Mouse (Mus musculus): ENCODE data around the gene Nme2. TPM values are rescaled to one million over a fixed set of nuclear protein-coding genes. Genes with fewer than 3 reads are reported as not detected.

The Nme2 gene
- polyA plus RNA-seq, 1 experiment, result 190 TPM

DNA sequence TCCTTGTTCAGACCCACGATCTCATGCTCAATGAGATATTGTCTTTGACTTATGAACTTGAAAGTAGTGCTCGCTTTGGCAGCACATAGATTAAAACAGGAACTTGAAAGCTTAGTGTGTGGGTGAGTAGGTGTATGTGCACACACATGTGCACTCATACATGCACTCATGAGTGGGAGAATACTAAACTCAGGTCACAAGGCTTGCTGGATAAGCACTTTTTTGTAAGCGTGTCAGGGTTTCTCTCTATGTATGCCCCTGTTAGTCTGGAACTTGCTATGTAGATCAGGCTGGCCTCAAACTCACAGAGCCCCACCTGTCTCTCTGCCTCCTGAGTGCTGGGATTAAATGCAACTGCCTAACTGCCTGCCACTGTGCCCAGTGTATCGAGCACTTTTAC, 31.0 kb upstream of the Nme2 start:
- TF ChIP-seq POLR2A (IDR thresholded peaks at IDR 0.05; ENCODE audit: borderline replicate concordance, extremely low read depth, insufficient read depth, insufficient read length, poor library complexity, severe bottlenecking), result no peak
- TF ChIP-seq CTCF (IDR thresholded peaks at IDR 0.05; ENCODE audit: borderline replicate concordance, extremely low read depth, insufficient read depth, insufficient read length), result no peak
- DNase-seq (ENCODE audit: low read depth), result no peak

DNA sequence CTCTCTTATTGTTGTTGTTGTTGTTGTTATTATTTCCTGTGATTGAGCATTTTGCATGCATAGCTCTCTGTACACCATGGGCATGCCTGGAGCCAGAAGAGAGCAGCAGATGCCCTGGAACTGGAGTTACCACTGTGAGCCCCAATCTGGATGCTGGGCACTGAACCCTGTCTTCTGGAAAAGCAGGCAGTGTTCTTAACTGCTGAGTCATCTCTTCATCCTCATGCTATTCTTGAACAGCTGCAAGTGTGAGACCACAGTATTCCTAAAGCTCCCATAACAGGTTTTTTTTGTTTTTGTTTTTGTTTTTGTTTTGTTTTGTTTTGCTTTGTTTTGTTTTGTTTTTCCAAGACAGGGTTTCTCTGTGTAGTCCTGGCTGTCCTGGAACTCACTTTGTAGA, 30.2 kb upstream of the Nme2 start:
- no peak for DNase-seq (ENCODE audit: low read depth)
- no peak for TF ChIP-seq CTCF (IDR thresholded peaks at IDR 0.05; ENCODE audit: borderline replicate concordance, extremely low read depth, insufficient read depth, insufficient read length)
- TF ChIP-seq POLR2A (IDR thresholded peaks at IDR 0.05; ENCODE audit: borderline replicate concordance, extremely low read depth, insufficient read depth, insufficient read length, poor library complexity, severe bottlenecking), result no peak

DNA sequence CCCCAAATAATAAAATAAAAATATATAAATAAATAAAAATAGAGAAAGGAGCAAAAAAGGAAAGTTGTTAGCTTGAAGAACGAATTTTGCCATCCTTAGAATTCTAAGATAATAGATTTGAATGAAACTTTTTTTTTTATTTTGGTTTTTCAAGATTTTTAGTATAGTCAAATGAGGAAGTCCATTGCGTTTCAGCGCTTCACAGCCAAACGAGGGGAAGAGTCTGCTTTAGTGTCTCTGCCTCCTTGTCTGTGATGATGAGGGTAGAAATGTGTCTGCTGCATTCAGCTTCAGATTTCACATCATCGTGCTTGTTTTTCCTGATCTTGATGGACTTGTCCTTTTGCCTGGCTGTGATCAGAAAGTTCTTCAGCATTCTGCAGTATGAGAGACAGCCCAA, 29.2 kb upstream of the Nme2 start:
- no peak for TF ChIP-seq POLR2A (IDR thresholded peaks at IDR 0.05; ENCODE audit: borderline replicate concordance, extremely low read depth, insufficient read depth, insufficient read length, poor library complexity, severe bottlenecking)
- no peak for TF ChIP-seq CTCF (IDR thresholded peaks at IDR 0.05; ENCODE audit: borderline replicate concordance, extremely low read depth, insufficient read depth, insufficient read length)
- no peak for DNase-seq (ENCODE audit: low read depth)

DNA sequence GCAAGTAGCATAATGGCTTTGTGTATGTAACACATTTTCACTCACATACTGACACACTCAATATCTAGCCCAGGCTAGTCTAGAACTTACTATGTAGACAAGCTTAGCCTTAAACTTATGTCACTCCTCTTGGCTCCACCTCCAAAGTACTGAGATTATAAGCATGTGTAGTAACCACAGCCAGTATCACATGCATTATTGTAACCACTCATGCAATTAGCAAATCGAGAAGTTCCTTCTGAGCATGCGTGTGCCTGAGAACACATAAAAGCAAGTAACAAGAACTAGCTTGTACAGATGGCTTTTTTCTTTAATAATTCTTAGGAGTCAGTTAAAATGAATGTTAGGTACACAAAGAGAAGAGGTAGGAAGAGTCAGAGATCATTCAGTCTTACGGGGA, 28.6 kb upstream of the Nme2 start:
- TF ChIP-seq POLR2A (IDR thresholded peaks at IDR 0.05; ENCODE audit: borderline replicate concordance, extremely low read depth, insufficient read depth, insufficient read length, poor library complexity, severe bottlenecking) (no peak), CTCF (IDR thresholded peaks at IDR 0.05; ENCODE audit: borderline replicate concordance, extremely low read depth, insufficient read depth, insufficient read length) (no peak)
- DNase-seq (ENCODE audit: low read depth), result no peak

DNA sequence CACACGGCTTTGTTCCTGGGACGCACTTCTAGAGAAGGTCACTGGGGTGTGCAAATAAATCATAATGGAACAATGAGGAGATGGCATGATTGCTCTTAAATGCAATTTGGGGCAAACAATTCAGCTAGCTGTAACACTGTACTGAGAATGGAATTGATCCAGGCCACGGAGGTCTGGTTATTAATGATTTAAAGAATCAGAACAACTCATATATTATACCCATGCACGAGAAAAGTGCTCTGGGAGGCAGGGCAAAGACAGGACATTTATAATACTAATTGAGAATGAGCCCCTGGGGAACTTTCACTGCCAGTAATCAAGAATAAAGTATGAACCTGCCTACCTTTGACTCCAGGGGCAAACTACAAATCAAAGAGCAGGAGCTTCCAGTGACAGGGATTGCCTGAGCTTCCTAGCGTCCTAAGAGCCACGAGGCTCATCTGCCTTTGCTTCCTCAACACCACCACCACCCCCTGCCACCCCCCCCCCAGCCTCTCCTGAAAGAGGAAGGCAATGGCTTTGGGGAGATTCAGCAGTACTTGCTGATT, 23.5 kb upstream of the Nme2 start:
- no peak for TF ChIP-seq POLR2A (IDR thresholded peaks at IDR 0.05; ENCODE audit: borderline replicate concordance, extremely low read depth, insufficient read depth, insufficient read length, poor library complexity, severe bottlenecking)
- TF ChIP-seq CTCF (IDR thresholded peaks at IDR 0.05; ENCODE audit: borderline replicate concordance, extremely low read depth, insufficient read depth, insufficient read length), result no peak
- no peak for DNase-seq (ENCODE audit: low read depth)

DNA sequence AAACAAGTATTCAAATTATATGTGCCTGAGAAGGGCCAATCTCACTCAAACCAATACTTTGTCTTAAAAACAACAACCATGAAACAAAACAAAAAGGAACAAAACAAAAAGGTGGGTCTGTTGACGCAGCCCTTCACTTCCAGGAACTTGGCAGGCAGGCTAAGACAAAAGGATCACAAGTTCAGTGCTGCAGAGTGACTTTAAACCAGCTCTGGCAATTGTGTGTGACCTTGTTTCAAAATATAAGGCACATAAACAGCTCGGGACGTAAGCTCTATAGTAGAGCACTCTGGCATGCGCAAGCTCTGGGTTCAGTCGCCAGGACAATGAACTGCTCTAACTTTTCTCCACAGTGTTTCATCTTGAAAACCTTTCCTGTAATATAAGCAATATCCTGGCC, 16.9 kb upstream of the Nme2 start:
- no peak for DNase-seq (ENCODE audit: low read depth)
- no peak for TF ChIP-seq CTCF (IDR thresholded peaks at IDR 0.05; ENCODE audit: borderline replicate concordance, extremely low read depth, insufficient read depth, insufficient read length)
- no peak for TF ChIP-seq POLR2A (IDR thresholded peaks at IDR 0.05; ENCODE audit: borderline replicate concordance, extremely low read depth, insufficient read depth, insufficient read length, poor library complexity, severe bottlenecking)

DNA sequence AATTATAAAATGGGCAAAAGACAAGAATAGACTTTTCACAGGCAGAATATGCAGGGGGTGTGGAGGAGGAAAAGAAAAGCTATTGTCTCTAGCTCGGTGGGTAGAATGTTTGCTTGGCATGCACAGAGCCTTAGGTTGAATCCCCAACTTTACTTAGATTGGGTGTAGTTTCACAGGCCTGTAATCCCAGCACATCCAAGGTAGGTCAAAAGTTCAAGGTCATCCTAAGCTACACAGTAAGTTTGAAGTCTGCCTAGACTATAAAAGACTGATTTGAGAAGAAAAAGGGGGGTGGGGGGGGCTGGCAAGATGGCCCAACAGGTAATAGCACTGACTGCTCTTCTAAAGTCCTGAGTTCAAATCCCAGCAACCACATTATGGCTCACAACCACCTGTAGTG, 13.7 kb upstream of the Nme2 start:
- no peak for DNase-seq (ENCODE audit: low read depth)
- TF ChIP-seq POLR2A (IDR thresholded peaks at IDR 0.05; ENCODE audit: borderline replicate concordance, extremely low read depth, insufficient read depth, insufficient read length, poor library complexity, severe bottlenecking), result no peak
- no peak for TF ChIP-seq CTCF (IDR thresholded peaks at IDR 0.05; ENCODE audit: borderline replicate concordance, extremely low read depth, insufficient read depth, insufficient read length)

DNA sequence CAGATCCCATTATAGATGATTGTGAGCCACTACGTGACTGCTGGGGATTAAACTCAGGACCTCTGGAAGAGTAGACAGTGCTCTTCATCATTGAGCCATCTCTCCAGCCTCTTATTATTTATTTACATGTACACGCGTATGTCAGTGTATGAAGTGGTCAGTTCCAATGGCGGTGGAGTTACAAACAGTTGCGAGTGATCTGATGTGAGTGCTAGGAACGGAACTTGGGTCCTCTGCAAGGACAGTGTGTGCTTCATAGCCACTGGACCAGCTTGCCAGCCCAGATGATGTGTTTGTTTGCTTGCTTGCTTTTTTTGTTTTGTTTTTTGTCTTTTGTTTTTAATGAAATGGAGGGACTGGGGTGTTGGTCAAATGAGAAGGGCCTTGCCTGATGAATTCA, 13.1 kb upstream of the Nme2 start:
- DNase-seq (ENCODE audit: low read depth), result no peak
- TF ChIP-seq CTCF (IDR thresholded peaks at IDR 0.05; ENCODE audit: borderline replicate concordance, extremely low read depth, insufficient read depth, insufficient read length) (no peak), POLR2A (IDR thresholded peaks at IDR 0.05; ENCODE audit: borderline replicate concordance, extremely low read depth, insufficient read depth, insufficient read length, poor library complexity, severe bottlenecking) (no peak)

DNA sequence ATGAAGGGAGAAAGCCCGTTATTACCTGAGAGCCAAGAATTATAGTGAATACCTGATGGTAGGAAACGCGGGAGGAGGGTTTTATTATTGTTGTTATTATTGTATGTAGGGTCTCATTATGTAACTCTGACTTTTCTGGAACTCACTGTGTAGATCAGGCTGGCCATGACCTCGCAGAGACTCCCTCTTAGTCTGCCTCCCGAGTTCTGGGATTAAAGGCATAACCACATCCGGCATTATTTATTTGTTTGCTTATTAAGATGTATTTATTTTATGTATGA, 12.7 kb upstream of the Nme2 start:
- no peak for DNase-seq (ENCODE audit: low read depth)
- TF ChIP-seq CTCF (IDR thresholded peaks at IDR 0.05; ENCODE audit: borderline replicate concordance, extremely low read depth, insufficient read depth, insufficient read length) (no peak), POLR2A (IDR thresholded peaks at IDR 0.05; ENCODE audit: borderline replicate concordance, extremely low read depth, insufficient read depth, insufficient read length, poor library complexity, severe bottlenecking) (no peak)

DNA sequence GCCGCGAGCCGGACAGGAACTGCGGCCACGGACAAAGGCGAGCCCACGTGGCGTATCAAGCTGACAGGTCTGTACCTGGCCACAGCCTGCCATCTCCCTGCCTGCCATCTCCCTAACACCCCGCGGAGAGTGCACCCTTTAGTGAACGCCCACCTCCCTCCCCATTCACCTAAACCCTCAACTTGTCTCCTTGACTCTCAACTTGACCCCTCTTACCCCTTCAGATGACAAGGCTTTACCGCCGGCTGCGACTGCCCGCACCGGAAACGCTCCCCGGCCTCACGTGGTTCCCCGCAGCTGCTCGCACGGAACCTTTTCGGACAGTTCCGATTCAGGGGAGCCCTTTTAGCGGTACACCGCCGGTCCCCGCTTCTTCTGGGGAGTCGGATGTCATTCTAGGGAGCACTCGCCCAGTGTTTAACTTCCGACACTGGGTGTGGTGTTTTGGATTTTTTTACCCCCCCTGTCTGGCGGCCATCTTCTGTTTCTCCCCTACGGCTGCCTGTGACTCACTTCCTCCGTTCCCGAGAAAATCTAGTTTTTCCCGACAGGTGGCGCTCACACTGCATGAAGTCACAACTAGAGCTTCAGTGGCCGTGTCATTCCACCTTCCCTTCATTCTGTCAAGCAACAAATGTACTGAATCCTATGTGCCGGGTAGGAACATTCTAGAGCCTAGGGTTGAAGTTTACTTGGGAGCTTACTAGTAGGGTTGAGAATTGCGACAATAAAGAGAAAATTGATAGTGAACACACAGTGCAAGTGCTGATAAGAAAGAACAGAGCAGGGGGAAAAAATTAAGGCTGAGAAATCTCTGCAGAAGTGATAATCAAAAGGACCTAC, 12.2 kb upstream of the Nme2 start, which contains the start of the genes Gm20390 and Nme1:
Gene Gm20390, minus strand, starts transcription at position 289 of the 843 bp plus-strand sequence.
Gene Nme1, minus strand, starts transcription at position 517 of the 843 bp plus-strand sequence.
- TF ChIP-seq POLR2A (IDR thresholded peaks at IDR 0.05; ENCODE audit: borderline replicate concordance, extremely low read depth, insufficient read depth, insufficient read length, poor library complexity, severe bottlenecking) (no peak; the same call in 1 of the 2 replicates), CTCF (IDR thresholded peaks at IDR 0.05; ENCODE audit: borderline replicate concordance, extremely low read depth, insufficient read depth, insufficient read length) (peak; percentile 91)
- peak; percentile 100 for DNase-seq (ENCODE audit: low read depth)

DNA sequence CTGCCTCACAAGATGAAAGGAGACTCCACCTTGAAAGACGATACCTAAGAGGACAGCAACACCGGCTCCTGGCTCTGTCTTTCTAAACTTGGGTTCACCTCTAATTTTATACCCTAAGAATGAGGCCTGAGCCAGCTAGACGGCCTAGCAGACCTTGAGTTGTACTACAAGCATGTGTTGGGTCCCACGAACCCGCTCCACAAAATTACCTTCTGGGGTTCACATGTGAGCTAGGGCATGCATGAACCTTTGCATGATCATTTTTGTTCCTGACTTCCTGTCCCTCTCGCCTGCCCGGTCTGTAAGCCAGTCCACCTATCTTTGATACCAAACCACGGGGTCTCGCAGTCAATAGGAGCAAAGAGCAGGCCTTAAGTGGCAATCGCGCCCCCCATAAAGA, 11.3 kb upstream of the Nme2 start:
- no peak for TF ChIP-seq POLR2A (IDR thresholded peaks at IDR 0.05; ENCODE audit: borderline replicate concordance, extremely low read depth, insufficient read depth, insufficient read length, poor library complexity, severe bottlenecking)
- no peak for TF ChIP-seq CTCF (IDR thresholded peaks at IDR 0.05; ENCODE audit: borderline replicate concordance, extremely low read depth, insufficient read depth, insufficient read length)
- peak; percentile 25 for DNase-seq (ENCODE audit: low read depth)

DNA sequence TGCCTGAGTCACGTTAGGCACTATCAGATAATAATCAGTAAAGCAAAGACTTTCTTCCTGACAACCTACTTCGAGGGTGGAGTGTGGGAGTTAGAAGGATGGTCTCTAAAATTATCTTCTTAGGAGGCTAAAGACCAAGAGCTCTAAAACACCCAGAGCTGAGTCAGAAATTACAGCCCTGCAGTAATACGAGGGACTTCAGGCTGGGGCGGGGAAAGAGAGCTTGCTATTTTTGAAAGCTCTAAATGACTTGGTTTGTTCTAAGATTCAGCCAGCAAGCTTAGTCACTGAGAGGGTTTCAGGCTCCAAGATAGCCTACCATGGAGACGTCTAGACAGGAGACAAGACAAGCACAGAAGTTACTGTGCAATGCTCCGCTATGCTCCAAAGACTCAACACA, 9.3 kb upstream of the Nme2 start:
- TF ChIP-seq POLR2A (IDR thresholded peaks at IDR 0.05; ENCODE audit: borderline replicate concordance, extremely low read depth, insufficient read depth, insufficient read length, poor library complexity, severe bottlenecking), result no peak
- TF ChIP-seq CTCF (IDR thresholded peaks at IDR 0.05; ENCODE audit: borderline replicate concordance, extremely low read depth, insufficient read depth, insufficient read length), result no peak
- no peak for DNase-seq (ENCODE audit: low read depth)

Measured in brain, embryonic 14.5 days (tissue).